Mouse (Mus musculus): ENCODE measurements around the gene Dnph1.
"Not testable (repeated sequence)": the region's sequence is repeated elsewhere in the genome, so short reads cannot be mapped to it uniquely, and the experiment has no call there.

The Dnph1 gene

DNA sequence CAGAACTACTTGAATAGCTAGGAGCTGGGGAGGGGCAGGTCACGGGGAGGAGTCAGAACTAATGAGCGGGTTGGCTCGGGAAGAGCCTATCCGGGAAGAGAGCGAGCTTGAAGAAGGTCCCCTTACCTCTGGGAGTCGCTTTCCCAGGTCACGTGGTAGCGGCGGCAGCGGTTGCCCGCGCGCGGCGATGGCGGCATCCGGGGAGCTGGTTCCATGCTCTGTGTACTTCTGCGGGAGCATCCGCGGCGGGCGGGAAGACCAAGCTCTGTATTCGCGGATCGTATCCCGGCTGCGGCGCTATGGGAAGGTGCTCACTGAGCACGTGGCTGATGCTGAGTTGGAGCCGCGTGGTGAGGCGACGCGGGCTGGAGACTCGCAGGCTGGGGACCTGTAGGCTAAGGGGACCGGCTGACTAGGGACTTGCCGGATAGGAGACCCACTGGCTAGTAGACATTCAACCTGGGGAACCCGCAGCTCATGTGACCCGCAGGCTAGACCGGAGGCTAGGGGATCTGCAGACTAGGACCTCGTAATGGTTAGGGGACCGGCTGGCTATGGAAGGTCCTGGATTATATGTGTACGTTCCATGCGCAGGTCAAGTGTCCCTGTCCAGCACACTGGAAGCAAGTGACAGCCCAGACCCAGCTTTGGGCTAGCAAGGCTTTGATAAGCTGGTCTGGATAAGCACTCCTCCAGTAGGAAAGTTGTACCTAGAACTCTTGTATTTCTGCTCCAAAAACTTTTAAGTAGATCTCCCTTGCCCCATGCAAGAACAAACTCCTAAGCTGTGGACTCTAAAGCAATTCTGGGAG lies at the start of gene Dnph1:
TSS of gene Dnph1 (plus strand) at position 89 of the 812 bp plus-strand sequence.
- peak; percentile 27 to 32 for DNase-seq (ENCODE audit: low read depth in 1 of 2, low spot score in 2 of 2)

DNA sequence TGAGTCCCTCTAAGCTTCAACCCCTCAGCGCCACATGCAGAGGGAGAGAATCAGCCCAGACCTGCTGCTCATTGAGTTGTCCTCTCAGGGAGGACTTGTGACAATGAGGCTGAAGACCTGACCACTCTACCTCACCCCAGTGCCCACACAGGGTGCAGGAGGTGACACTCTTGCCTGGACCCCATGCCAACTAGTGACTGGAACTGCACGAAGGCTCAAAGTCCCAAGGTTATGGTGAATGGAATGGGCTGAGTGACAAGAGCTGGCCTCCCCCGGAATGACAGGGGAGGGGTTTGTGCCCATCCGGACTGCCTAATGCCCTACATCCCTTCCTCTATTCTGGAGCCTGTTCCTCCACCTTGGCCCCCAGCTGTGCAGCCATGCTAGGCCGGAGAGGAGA lies 43.8 kb upstream of the Dnph1 start:
- DNase-seq (ENCODE audit: low read depth in 1 of 2, low spot score in 2 of 2) = no peak

DNA sequence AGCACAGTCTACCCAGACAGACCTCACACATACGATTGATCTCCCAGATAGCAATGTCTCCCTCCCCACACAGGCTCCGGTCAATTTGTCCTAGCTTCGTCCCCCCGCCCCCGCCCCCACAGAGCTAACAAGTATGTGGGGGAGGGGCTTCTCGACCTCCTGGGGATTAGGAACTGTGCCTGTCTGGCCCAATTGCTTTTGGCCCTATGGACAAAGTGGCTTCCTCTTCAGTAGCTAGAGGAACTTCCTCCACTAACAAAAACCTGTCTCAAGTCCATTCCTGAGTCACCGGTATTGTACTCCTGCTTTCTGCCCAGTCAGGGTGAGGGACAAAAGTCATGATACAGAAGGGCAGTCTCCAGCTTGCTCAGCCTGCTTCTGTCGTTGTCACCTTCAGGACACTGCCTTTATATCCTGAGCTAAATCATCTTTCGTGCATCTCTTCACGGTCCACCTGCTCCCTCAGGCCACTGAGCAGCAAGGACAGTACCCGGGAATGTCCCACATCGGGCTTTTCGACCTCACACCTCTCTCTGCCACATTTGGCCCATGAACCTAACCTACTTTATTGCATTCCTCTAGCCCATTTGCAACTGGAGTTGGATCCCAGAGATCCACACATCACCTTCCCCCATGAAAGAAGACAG lies 43.1 kb upstream of the Dnph1 start:
- DNase-seq (ENCODE audit: low read depth in 1 of 2, low spot score in 2 of 2) = no peak

DNA sequence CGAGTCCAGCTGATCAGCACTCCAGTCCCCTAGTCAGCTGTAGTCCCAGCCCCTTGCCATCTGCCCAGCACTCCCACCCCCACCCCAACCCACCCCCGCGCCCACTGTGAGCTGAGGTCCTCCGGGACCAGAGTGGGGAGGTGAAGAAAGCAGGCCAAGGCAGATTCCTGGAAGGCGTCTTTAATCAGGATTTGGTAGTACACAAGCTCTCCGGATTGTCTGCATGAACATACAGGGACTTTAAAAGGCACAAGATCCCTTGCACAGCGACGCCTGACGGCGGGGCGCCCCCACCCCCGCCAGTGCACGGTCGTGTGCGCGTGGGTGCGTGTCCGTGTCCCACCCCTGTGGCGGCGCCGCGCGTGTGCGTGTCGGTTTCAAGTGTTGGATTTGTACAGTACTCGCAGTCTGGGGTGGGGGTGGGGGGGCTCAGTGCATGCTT lies 42.5 kb upstream of the Dnph1 start:
- DNase-seq (ENCODE audit: low read depth in 1 of 2, low spot score in 2 of 2) = no peak

DNA sequence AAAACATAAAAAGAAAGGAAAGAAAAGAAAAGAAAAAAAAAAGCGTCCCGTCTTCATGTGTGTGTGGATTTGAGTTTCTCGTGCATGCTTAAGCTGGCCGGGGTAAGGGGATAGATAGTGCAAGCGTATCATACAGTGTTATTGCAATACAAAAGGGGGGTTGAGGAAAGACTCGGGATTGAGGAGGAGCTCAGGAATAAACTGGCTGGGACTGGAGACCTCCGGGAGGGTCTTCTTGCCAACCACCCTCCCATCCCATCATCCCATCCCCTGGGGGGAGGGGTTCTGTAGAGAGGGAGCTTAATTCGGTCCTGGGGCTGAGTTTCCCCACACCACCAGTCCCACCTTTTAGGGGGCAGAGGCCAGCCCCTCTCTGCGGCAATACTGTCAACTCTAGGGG lies 42.0 kb upstream of the Dnph1 start:
- no peak for DNase-seq (ENCODE audit: low read depth in 1 of 2, low spot score in 2 of 2)

DNA sequence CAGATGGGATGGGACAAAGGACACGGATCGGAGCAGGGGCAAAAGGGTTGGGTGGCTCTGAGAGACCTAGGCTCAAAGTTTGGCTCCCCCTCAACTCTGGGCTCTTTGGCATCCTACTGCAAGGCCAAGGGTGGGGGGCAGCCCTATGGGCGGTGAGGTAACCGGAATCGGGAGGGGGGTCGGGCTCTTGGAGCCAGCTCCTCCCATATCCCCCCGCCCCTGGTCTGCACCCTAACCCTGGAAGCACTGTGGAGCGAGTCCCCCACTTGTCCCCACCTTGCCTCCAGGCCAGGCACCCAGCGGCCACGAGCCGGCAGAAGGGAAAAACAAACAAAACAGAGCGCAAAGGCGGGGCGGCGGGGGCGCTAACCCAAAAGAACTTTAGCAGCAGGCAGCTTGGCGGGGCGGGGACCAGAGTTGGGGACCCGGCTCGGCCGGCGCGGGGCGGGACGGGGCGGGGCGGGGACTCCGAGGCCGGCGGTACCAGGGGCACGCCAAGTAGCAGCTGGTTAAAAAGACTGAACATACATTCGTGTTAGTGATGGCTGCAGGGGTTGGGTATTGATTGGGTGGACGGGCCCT lies 41.3 kb upstream of the Dnph1 start:
- DNase-seq (ENCODE audit: low read depth in 1 of 2, low spot score in 2 of 2) = no peak

DNA sequence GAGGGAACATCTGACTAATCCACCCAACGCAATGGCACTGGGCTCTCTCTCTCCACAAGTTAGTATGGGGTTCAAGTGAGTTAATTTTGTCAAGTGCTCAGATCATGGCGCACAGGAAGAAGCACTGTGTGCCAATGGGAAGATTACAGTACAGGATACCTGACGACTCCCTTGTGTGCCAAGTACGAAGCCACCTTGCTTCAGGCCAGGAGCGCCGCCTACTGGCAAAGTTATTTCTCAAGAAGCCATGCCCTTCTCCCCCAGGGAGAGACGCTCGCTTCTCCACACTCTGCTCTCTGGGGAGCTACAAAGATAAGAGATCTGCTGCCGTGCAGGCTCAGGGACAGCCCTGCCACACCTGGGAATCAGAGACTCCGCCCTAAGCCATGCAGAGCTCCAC lies 38.7 kb upstream of the Dnph1 start:
- no peak for DNase-seq (ENCODE audit: low read depth in 1 of 2, low spot score in 2 of 2)

DNA sequence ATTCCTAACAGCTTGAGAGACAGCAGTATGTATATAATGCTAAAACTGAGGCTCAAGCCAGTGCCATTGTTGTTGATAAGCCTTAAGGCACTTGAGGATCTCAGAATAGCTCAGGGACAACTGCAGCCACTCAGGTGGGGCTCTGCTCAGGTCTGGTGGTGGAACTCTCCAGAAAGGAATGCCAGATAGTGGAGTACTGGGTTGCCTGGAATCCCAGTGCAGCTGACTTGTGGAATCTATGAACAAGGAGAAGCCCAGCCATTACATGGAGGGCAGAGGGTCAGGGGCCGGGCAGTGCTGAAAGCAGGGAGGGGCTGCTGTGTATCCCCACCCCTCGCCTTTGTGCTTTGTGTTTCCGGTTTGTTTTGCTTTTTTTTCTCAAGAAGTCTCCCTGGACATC lies 38.1 kb upstream of the Dnph1 start:
- no peak for DNase-seq (ENCODE audit: low read depth in 1 of 2, low spot score in 2 of 2)

DNA sequence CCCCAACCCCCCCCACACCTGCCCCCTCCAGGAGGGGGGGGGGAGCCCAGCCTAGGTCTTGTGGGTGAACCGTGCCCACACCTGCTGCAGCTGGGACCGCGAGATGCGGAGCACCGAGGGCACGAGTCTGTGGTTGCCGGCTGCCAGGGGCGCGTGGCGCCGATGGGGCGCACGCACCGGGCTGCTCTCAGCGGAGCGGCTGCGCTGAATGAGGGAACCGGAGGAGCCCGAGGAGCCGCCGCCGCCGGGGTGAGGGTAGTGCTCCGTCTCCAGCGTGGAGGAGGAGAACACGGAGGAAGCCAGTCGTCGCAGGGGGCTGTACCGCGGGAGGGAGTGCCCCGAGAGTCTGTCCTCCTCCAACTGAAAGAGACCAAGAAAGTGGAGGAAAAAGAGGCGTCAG lies 35.8 kb upstream of the Dnph1 start:
- no peak for DNase-seq (ENCODE audit: low read depth in 1 of 2, low spot score in 2 of 2)

DNA sequence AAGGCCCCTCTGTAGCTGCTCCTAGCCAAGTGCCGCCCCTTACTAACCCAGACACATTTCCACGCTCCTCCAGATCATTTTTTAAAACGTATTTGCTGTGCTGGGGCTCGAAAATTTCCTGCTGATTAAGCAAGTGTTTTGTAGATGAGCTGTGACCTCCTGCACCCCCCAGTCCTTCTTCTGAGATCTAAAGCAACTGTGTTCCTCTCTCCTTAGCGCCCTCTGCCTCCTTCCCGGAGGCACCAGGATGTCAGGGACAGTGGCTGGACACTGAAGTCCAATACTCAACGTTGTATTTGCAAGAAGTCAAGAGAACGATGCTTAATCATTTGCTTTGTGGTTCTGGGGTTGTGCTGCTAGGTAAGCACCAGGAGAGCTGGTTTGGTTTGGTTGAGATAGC lies 35.2 kb upstream of the Dnph1 start:
- DNase-seq (ENCODE audit: low read depth in 1 of 2, low spot score in 2 of 2) = no peak

DNA sequence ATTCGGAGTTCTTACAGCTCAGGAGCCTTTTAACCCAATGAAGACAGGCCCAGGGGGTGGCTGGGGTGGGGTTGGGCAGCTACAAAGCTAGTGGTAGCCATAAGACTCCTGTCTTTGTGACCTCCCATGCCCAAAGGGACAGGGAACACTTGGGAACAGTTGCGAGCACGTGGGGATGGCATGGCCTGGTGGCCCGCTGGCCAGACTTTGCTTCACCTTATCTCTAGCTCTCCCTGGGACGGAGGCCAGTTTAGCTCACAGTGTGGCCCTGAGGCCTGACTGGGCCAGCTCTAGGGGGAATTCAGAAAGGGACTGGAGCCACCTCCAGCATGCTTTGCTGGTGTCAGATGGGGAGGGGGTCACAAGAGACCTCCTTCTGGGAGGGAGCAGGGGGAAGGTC lies 34.3 kb upstream of the Dnph1 start:
- no peak for DNase-seq (ENCODE audit: low read depth in 1 of 2, low spot score in 2 of 2)

DNA sequence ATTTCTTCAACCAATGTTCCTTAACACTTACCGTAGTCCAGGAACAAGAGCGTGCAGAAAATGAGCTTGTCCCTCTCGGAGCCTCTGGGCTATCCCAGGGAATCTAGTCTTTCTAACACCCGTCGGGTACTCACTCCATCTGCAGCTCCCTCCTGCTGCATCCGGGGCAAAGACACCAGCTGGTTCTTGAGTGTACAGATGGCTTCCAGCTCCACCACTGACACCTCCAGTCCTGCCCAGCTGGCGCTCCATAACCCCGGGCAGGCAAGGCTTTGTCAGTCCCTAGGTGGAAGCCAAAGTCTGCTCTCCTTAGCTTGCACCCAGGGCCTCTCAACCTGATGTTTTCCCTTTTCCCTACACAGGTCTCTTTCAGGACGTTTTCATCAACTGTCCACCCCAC lies 28.7 kb upstream of the Dnph1 start:
- DNase-seq (ENCODE audit: low read depth in 1 of 2, low spot score in 2 of 2) = no peak

DNA sequence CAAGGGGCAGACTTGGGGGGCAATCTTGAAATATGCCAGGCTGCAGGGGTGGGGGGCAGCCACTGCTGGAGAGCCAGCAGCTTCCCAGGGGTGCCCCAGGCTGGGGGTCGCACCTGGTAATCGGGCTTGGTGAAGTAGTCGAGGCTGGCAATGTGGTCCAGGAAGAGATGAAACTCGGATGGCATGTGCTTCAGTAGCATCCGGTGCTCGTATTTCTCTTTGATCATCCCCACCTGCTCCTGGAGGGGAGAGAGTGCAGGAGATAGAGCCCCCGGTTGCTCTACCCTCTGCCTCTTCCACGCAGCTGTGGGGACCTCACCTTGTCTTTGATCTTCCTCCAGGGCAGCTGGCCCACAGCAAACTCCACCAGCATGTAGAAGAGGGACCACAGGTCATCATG lies 19.9 kb upstream of the Dnph1 start:
- no peak for DNase-seq (ENCODE audit: low read depth in 1 of 2, low spot score in 2 of 2)

DNA sequence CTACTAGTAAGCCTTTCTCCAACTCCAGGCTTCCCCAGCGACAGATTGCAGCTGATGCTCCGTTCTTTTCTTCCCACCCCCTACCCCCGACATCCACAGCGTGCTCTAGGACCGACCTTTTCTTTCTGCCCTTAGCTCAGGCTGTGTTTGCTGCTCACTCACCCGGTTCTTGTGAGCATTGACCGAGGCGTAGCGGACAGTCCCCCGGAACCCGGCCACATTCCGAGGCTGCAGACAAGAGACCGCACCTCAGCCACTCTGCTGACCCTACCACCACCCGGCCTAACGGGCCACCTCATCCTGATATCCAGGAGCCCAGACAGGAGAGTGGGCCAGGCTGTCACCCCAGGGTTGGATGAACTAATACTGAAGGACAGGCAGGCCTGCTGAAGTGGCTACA lies 19.2 kb upstream of the Dnph1 start:
- no peak for DNase-seq (ENCODE audit: low read depth in 1 of 2, low spot score in 2 of 2)

DNA sequence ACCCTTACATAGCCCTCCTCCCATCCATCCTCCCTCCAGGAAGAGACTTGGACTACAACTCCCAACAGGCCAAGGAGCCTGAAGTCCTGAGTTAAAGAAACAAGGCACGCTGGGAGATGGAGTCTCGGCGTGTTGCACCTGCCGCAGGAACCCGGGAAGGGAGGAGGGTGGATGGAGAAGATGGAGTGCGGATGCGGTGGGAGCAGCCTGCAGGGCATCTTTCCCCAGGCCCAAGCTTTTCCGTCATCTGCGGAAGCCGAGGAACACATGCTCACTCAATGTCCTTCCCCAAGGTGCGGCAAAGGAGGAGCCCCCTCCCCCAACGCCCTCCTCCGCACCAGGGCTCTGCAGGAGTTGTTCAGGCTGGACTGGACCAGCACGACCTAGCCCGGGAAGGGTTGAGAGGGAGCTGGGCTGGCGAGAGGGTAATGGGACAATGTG lies 12.9 kb upstream of the Dnph1 start:
- DNase-seq (ENCODE audit: low read depth in 1 of 2, low spot score in 2 of 2) = no peak

DNA sequence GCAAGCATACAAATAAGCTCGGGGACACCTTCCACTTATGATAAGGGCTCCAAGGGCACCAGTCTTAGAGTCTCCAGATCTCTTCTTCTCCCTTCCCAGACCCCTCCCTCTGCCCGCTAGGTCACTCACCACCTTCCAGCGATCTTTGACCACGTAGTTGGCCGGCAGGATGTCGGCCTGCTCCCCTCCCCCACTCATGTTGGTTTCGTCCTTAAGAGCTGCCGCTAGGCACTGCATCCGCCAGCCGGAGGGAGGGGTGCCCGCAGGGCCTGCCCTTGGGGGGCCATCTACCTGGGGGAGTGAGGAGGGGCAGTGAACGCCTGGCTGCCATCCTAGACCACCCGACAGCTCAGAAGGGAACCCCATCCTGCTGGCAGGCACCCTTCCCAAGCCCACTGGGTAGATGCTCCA lies 12.5 kb upstream of the Dnph1 start:
- no peak for DNase-seq (ENCODE audit: low read depth in 1 of 2, low spot score in 2 of 2)

DNA sequence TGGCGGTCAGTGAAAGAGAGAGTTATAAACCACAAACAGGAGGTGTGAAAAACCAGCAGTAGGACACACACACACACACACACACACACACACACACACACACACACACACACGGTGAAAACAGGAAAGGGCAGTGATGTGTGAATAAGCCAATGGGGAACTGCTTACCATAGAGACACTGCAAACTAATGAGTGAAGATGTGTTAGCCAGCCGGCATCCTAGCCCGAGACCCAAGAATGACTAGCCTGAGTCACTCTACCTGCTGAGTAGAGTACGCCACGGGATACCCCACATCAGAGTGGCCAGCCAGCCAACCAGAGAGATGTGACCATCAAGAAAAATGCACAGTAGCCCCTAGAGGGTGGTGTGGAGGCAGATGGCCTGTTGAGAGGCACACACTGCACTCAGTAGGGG lies 12.0 kb upstream of the Dnph1 start:
- no peak for DNase-seq (ENCODE audit: low read depth in 1 of 2, low spot score in 2 of 2)

DNA sequence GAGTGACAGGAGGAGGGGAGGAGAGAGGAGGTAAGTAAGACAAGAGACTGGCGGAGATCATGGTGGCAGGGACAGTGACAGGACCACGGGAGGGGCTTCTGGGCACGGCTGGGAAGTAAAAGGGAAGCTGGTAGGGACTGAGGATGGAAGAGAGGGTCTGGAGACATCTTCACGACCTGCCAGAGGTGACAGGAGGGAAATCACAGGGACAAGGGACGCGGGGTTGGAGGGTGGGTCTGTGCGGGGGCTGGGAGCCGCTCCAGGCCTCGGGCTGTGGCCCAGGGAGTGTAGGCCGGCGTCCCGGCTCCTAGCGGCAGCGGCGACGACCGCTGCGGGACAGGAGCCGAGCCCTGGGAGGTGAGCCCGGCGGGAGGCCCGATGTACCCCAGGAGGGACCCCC lies 9.5 kb upstream of the Dnph1 start:
- no peak for DNase-seq (ENCODE audit: low read depth in 1 of 2, low spot score in 2 of 2)

DNA sequence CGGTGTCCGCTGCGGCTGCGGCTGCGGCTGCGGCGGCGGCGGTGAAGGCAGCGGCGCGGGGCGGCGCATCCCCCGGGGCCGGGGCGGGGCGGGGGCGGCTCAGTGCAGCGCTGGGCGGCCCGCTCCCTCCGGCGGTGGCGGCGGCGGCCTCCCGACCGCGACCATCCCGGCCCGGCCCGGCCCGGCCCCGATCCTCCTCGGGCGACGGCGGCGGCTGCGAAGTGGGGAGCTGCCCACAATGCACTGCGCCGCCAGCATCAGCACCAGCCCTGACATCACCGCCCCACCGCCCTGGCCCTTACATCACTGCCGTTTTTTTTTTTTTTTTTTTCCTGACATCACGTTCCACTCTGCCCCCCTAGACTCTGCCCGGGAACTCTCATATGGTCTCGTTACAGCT lies 9.1 kb upstream of the Dnph1 start, which contains the start of gene Ttbk1:
TSS of gene Ttbk1 (minus strand) at position 245 of the 400 bp plus-strand sequence.
- DNase-seq (ENCODE audit: low read depth in 1 of 2, low spot score in 2 of 2) = no peak

DNA sequence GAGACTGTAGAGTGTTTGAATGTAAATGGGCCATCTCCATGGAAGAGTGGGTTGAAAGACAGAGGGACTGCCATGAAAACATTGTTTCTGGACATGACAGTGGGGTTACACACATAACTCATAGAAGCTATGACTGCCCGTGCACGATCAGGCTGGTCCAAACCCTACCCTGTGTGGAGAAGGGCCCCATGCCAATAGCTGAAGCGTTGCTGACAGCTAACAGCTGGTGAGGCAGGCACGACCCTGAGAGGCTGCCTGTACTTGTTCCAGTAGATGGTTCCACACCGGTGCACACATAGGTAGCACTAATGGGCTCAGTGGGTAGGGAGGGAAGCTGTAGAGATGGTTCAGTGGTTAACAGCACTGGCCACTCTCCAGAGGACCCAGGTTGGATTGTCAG lies 1.0 kb upstream of the Dnph1 start:
- no peak for DNase-seq (ENCODE audit: low read depth in 1 of 2, low spot score in 2 of 2)

DNA sequence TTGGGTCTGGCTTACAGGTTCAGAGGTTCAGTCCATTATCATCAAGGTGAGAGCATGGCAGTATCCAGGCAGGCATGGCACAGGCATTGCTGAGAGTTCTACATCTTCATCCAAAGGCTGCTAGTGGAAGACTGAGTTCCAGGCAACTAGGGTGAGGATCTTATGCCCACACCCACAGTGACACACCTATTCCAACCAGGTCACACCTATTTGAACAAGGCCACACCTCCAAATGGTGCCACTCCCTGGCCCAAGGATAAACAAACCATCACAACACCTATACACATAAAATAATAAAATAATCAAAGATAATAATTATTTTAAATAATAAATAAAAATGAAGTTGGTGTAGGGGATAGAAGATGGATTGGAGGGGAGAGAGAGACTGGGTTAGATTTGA lies 430 bp upstream of the Dnph1 start:
- not testable (repeated sequence) for DNase-seq (ENCODE audit: low read depth in 1 of 2, low spot score in 2 of 2)

DNA sequence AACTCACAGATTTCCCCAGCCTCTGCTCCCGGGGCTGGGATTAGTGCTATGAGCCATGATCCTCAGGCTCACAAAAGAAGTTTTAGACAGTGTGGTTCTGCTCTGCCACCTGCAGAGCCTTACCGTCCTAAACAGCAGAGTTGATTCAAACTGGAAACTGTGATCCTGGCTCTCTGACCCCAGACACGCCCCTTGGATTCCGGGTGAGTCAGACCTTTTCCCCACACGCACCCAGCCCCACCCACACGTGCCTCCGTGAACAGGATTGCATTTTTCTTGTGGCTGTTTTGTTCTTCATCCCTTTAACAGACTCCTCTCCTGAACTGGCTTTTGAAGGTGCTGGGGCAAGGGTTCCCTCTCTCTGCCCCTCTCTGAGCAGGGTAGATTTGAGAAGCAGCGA lies 1.4 kb downstream of the Dnph1 start:
- DNase-seq (ENCODE audit: low read depth in 1 of 2, low spot score in 2 of 2) = no peak

Measured in monocyte, adult 2 months (primary cell).